Mouse (Mus musculus): Measurements from ENCODE around the gene Fermt2.

Fermt2 gene

GRCm38 (mm10) chr14:45464036-45465035 lies 65.6 kb downstream of the Fermt2 start:
- DNase-seq (ENCODE audit: extremely low read depth, insufficient read length, low spot score) = no peak

- no peak for DNase-seq (ENCODE audit: extremely low read depth, insufficient read length, low spot score)
Observed at GRCm38 (mm10) chr14:45463599-45463998, 66.3 kb downstream of the Fermt2 start.

GRCm38 (mm10) chr14:45462875-45463475 lies 66.9 kb downstream of the Fermt2 start:
- no peak for DNase-seq (ENCODE audit: extremely low read depth, insufficient read length, low spot score)

GRCm38 (mm10) chr14:45462374-45462773 lies 67.5 kb downstream of the Fermt2 start:
- DNase-seq (ENCODE audit: extremely low read depth, insufficient read length, low spot score) = no peak

- no peak for DNase-seq (ENCODE audit: extremely low read depth, insufficient read length, low spot score)
Observed at GRCm38 (mm10) chr14:45461945-45462344, 68.0 kb downstream of the Fermt2 start.

GRCm38 (mm10) chr14:45460491-45460890 lies 69.4 kb downstream of the Fermt2 start:
- DNase-seq (ENCODE audit: extremely low read depth, insufficient read length, low spot score) = no peak

GRCm38 (mm10) chr14:45459877-45460276 lies 70.0 kb downstream of the Fermt2 start:
- DNase-seq (ENCODE audit: extremely low read depth, insufficient read length, low spot score) = no peak

- DNase-seq (ENCODE audit: extremely low read depth, insufficient read length, low spot score) = no peak
Observed at GRCm38 (mm10) chr14:45457003-45457402, 72.9 kb downstream of the Fermt2 start.

GRCm38 (mm10) chr14:45456502-45456846 lies 73.4 kb downstream of the Fermt2 start:
- no peak for DNase-seq (ENCODE audit: extremely low read depth, insufficient read length, low spot score)

- no peak for DNase-seq (ENCODE audit: extremely low read depth, insufficient read length, low spot score)
Observed at GRCm38 (mm10) chr14:45455651-45456501, 74.0 kb downstream of the Fermt2 start.

- DNase-seq (ENCODE audit: extremely low read depth, insufficient read length, low spot score) = no peak
Observed at GRCm38 (mm10) chr14:45453538-45454233, 76.2 kb downstream of the Fermt2 start.

- DNase-seq (ENCODE audit: extremely low read depth, insufficient read length, low spot score) = no peak
Observed at GRCm38 (mm10) chr14:45452861-45453512, 76.9 kb downstream of the Fermt2 start.

GRCm38 (mm10) chr14:45452148-45452547 lies 77.8 kb downstream of the Fermt2 start:
- no peak for DNase-seq (ENCODE audit: extremely low read depth, insufficient read length, low spot score)

- DNase-seq (ENCODE audit: extremely low read depth, insufficient read length, low spot score) = no peak
Observed at GRCm38 (mm10) chr14:45451090-45451489, 78.8 kb downstream of the Fermt2 start.

GRCm38 (mm10) chr14:45446777-45447176 lies 83.1 kb downstream of the Fermt2 start:
- no peak for DNase-seq (ENCODE audit: extremely low read depth, insufficient read length, low spot score)

- no peak for DNase-seq (ENCODE audit: extremely low read depth, insufficient read length, low spot score)
Observed at GRCm38 (mm10) chr14:45445445-45445844, 84.5 kb downstream of the Fermt2 start.

GRCm38 (mm10) chr14:45444870-45445269 lies 85.0 kb downstream of the Fermt2 start:
- DNase-seq (ENCODE audit: extremely low read depth, insufficient read length, low spot score) = no peak

GRCm38 (mm10) chr14:45442781-45443560 lies 86.9 kb downstream of the Fermt2 start:
- DNase-seq (ENCODE audit: extremely low read depth, insufficient read length, low spot score) = no peak

GRCm38 (mm10) chr14:45441291-45441690 lies 88.6 kb downstream of the Fermt2 start:
- DNase-seq (ENCODE audit: extremely low read depth, insufficient read length, low spot score) = no peak
